Mouse (Mus musculus) T-helper 2 cell (primary cell): ENCODE data around the gene Fam83g.

ENCODE experiments used
- in situ Hi-C: fragments of 300-600 bp; cut with MboI, MseI; formaldehyde crosslinking; loops from one replicate; pipeline ENCODE4 v1.15.1; 2025; ENCODE audit warnings: high pct_unique_total_duplicates

Fam83g gene

GRCm38 (mm10) chr11:61674151-61674838, 9.6 kb upstream of the Fam83g start:
- in situ Hi-C loops = no loop called here

- in situ Hi-C loops = no loop called here
Measured at GRCm38 (mm10) chr11:61674839-61675159, 9.1 kb upstream of the Fam83g start.

- in situ Hi-C loops = no loop called here
Measured at GRCm38 (mm10) chr11:61675332-61675731, 8.6 kb upstream of the Fam83g start.

GRCm38 (mm10) chr11:61676216-61676854, 7.6 kb upstream of the Fam83g start:
- in situ Hi-C loops = no loop called here

- in situ Hi-C loops = no loop called here
Measured at GRCm38 (mm10) chr11:61677709-61678108, 6.2 kb upstream of the Fam83g start.

- in situ Hi-C loops = no loop called here
Measured at GRCm38 (mm10) chr11:61679091-61679866, 4.6 kb upstream of the Fam83g start.

- in situ Hi-C loops = loop anchor here (10.0 kb wide), 1 partner anchor 400 kb away; no protein-coding TSS in a partner anchor
Measured at GRCm38 (mm10) chr11:61685119-61685725, 1.3 kb downstream of the Fam83g start.

- in situ Hi-C loops = loop anchor here (10.0 kb wide), 1 partner anchor 399 kb away; no protein-coding TSS in a partner anchor
Measured at GRCm38 (mm10) chr11:61686141-61686540, 2.2 kb downstream of the Fam83g start.

- in situ Hi-C loops = loop anchor here (10.0 kb wide), 1 partner anchor 398 kb away; no protein-coding TSS in a partner anchor
Measured at GRCm38 (mm10) chr11:61686906-61687453, 3.1 kb downstream of the Fam83g start.

GRCm38 (mm10) chr11:61687595-61687994, 3.7 kb downstream of the Fam83g start:
- in situ Hi-C loops = loop anchor here (10.0 kb wide), 1 partner anchor 397 kb away; no protein-coding TSS in a partner anchor

GRCm38 (mm10) chr11:61692996-61693395, 9.1 kb downstream of the Fam83g start:
- in situ Hi-C loops = loop anchor here (10.0 kb wide), 1 partner anchor 1102 kb away; no protein-coding TSS in a partner anchor

- in situ Hi-C loops = loop anchor here (10.0 kb wide), 1 partner anchor 1096 kb away; no protein-coding TSS in a partner anchor
Measured at GRCm38 (mm10) chr11:61698852-61699251, 15.0 kb downstream of the Fam83g start.

- in situ Hi-C loops = loop anchor here (10.0 kb wide), 1 partner anchor 1095 kb away; no protein-coding TSS in a partner anchor
Measured at GRCm38 (mm10) chr11:61699460-61699859, 15.6 kb downstream of the Fam83g start.

- in situ Hi-C loops = loop anchor here (10.0 kb wide), 1 partner anchor 1095 kb away; no protein-coding TSS in a partner anchor
Measured at GRCm38 (mm10) chr11:61699933-61700332, 16.0 kb downstream of the Fam83g start.

GRCm38 (mm10) chr11:61701696-61702095, 17.8 kb downstream of the Fam83g start:
- in situ Hi-C loops = no loop called here

GRCm38 (mm10) chr11:61702494-61702893, 18.6 kb downstream of the Fam83g start:
- in situ Hi-C loops = no loop called here

GRCm38 (mm10) chr11:61705581-61705980, 21.7 kb downstream of the Fam83g start:
- in situ Hi-C loops = no loop called here

- in situ Hi-C loops = no loop called here
Measured at GRCm38 (mm10) chr11:61706232-61706631, 22.3 kb downstream of the Fam83g start.

- in situ Hi-C loops = no loop called here
Measured at GRCm38 (mm10) chr11:61708928-61709327, 25.0 kb downstream of the Fam83g start.

GRCm38 (mm10) chr11:61713157-61713855, 29.4 kb downstream of the Fam83g start:
- in situ Hi-C loops = no loop called here
